Mouse (Mus musculus) liver, embryonic 13.5 days (tissue): Measurements from ENCODE around the gene Ppm1n. TPM values are rescaled to one million over a fixed set of nuclear protein-coding genes. Genes with fewer than 3 reads are reported as not detected.
A peak's percentile ranks its signal among the peaks of the same experiment; 100 is the strongest.
"Not testable (repeated sequence)": the region's sequence is repeated elsewhere in the genome, so short reads cannot be mapped to it uniquely, and the experiment has no call there.

Source experiments
- ATAC-seq: fragments of 200-750 bp; cut with Nextera tagmentation; 2 replicates; pipeline ENCODE4 v1.8.0; 2017; ENCODE audit warnings: low read depth, mild to moderate bottlenecking, moderate number of reproducible peaks, moderate library complexity
- DNase-seq: peaks from one replicate; pipeline ENCODE4 v3.0.0; 2022
- H3K27ac ChIP-seq: fragments of 300-500 bp; sonication (generic); 2 replicates; pipeline ENCODE4 v1.5.1; 2015; ENCODE audit warnings: moderate library complexity, mild to moderate bottlenecking, inconsistent platforms
- H3K27me3 ChIP-seq: fragments of 300-500 bp; sonication (generic); 2 replicates; pipeline ENCODE4 v1.6.1; 2015; ENCODE audit warnings: mild to moderate bottlenecking, inconsistent platforms
- H3K36me3 ChIP-seq: fragments of 300-500 bp; sonication (generic); 2 replicates; pipeline ENCODE4 v1.6.1; 2015; ENCODE audit warnings: mild to moderate bottlenecking, inconsistent platforms
- H3K4me1 ChIP-seq: fragments of 300-500 bp; sonication (generic); replicated peaks from 2 replicates; pipeline ENCODE4 v1.6.1; 2015; ENCODE audit warnings: inconsistent platforms
- H3K4me2 ChIP-seq: fragments of 300-500 bp; sonication (generic); 2 replicates; pipeline ENCODE4 v1.6.1; 2015; ENCODE audit warnings: inconsistent platforms, mild to moderate bottlenecking, moderate library complexity
- H3K4me3 ChIP-seq: fragments of 300-500 bp; sonication (generic); replicated peaks from 2 replicates; pipeline ENCODE4 v1.5.1; 2015; ENCODE audit warnings: mild to moderate bottlenecking, inconsistent platforms
- H3K9ac ChIP-seq: fragments of 300-500 bp; sonication (generic); 2 replicates; pipeline ENCODE4 v1.6.1; 2015; ENCODE audit warnings: mild to moderate bottlenecking, inconsistent platforms
- H3K9me3 ChIP-seq: fragments of 300-500 bp; sonication (generic); replicated peaks from 2 replicates; pipeline ENCODE4 v1.6.1; 2016; ENCODE audit warnings: inconsistent platforms
- WGBS: fragments of 180-500 bp; shearing (Covaris S2); methylation state at CpG from one replicate; pipeline ENCODE4 v1.1.7; 2015; ENCODE audit not compliant: insufficient replicate concordance; 5-methylcytosine and 5-hydroxymethylcytosine counted together
- polyA plus RNA-seq: library from polyadenylated mRNA; unstranded; fragments of >200 nt; fragmentation: Nextera tagmentation; extraction: Ambion mirVana; gene quantifications from 2 replicates; pipeline ENCODE4 v1.2.1, GENCODE M21; 2015

The Ppm1n gene
- polyA plus RNA-seq, 1 experiment from 2014 or later, result not detected

- H3K9ac ChIP-seq, result no peak overlapping the region
- DNase-seq (no peak), ATAC-seq (no peak)
- H3K27ac ChIP-seq, result no peak overlapping the region
- no peak overlapping the region for H3K4me2 ChIP-seq
- H3K36me3 ChIP-seq, result no peaks in the 10 kb centered on the region
- no peak overlapping the region for H3K4me3 ChIP-seq
- no peaks in the 10 kb centered on the region for H3K9me3 ChIP-seq
- H3K4me1 ChIP-seq, result peaks cover 27% of the 10 kb centered on the region
- H3K27me3 ChIP-seq, result peaks cover 30% of the 10 kb centered on the region
- 18% methylated on average over 3 of the region's 3 CpGs for WGBS
Measured at GRCm38 (mm10) chr7:19299194-19299593, 19.3 kb upstream of the Ppm1n start.

GRCm38 (mm10) chr7:19297794-19298193 is 17.9 kb upstream of the Ppm1n start:
- Histone ChIP-seq H3K9ac (no peak overlapping the region), H3K4me1 (peaks cover 29% of the 10 kb centered on the region), H3K36me3 (no peaks in the 10 kb centered on the region), H3K27ac (no peak overlapping the region), H3K4me3 (no peak overlapping the region), H3K4me2 (no peak overlapping the region), H3K27me3 (peaks cover 16% of the 10 kb centered on the region), H3K9me3 (no peaks in the 10 kb centered on the region)
- DNase-seq (no peak), ATAC-seq (no peak)
- 78% methylated on average over 5 of the region's 5 CpGs for WGBS

GRCm38 (mm10) chr7:19297034-19297433 is 17.2 kb upstream of the Ppm1n start:
- Histone ChIP-seq H3K4me2 (no peak overlapping the region), H3K27ac (no peak overlapping the region), H3K9ac (no peak overlapping the region), H3K27me3 (peaks cover 9% of the 10 kb centered on the region), H3K4me3 (no peak overlapping the region), H3K9me3 (no peaks in the 10 kb centered on the region), H3K36me3 (no peaks in the 10 kb centered on the region), H3K4me1 (peaks cover 35% of the 10 kb centered on the region)
- DNase-seq (no peak), ATAC-seq (no peak)
- WGBS, result 72% methylated on average over 6 of the region's 6 CpGs

GRCm38 (mm10) chr7:19295503-19296185 is 15.8 kb upstream of the Ppm1n start:
- peak; percentile 81 for DNase-seq
- Histone ChIP-seq H3K4me2 (peak overlapping the region; percentile 76), H3K9ac (peak overlapping the region; percentile 61), H3K4me3 (peak overlapping the region; percentile 55), H3K36me3 (no peaks in the 10 kb centered on the region), H3K27me3 (no peaks in the 10 kb centered on the region), H3K27ac (no peak overlapping the region), H3K4me1 (peaks cover 42% of the 10 kb centered on the region), H3K9me3 (no peaks in the 10 kb centered on the region)
- 10% methylated on average over 21 of the region's 22 CpGs for WGBS
- peak; percentile 47 for ATAC-seq

GRCm38 (mm10) chr7:19290969-19291596 is 11.2 kb upstream of the Ppm1n start:
- H3K27me3 ChIP-seq, result peaks cover 16% of the 10 kb centered on the region
- WGBS, result under 1% methylated on average over 20 of the region's 20 CpGs
- H3K27ac ChIP-seq, result peak overlapping the region; percentile 75
- no peaks in the 10 kb centered on the region for H3K9me3 ChIP-seq
- H3K9ac ChIP-seq, result peak overlapping the region; percentile 61
- ATAC-seq (peak; percentile 78), DNase-seq (no peak)
- no peaks in the 10 kb centered on the region for H3K36me3 ChIP-seq
- H3K4me1 ChIP-seq, result peaks cover 44% of the 10 kb centered on the region
- peak overlapping the region; percentile 88 for H3K4me2 ChIP-seq
- peak overlapping the region; percentile 62 for H3K4me3 ChIP-seq

- no peak overlapping the region for H3K9ac ChIP-seq
- no peak overlapping the region for H3K4me2 ChIP-seq
- H3K4me3 ChIP-seq, result no peak overlapping the region
- H3K36me3 ChIP-seq, result no peaks in the 10 kb centered on the region
- no peak for DNase-seq
- no peak overlapping the region for H3K27ac ChIP-seq
- no peaks in the 10 kb centered on the region for H3K9me3 ChIP-seq
- ATAC-seq, result no peak
- WGBS, result 10% methylated on average over 4 of the region's 4 CpGs
- H3K27me3 ChIP-seq, result peaks cover 65% of the 10 kb centered on the region
- peaks cover 30% of the 10 kb centered on the region for H3K4me1 ChIP-seq
Measured at GRCm38 (mm10) chr7:19284763-19285162, 4.9 kb upstream of the Ppm1n start.

GRCm38 (mm10) chr7:19283406-19283804 is 3.5 kb upstream of the Ppm1n start:
- ATAC-seq, result no peak
- H3K4me1 ChIP-seq, result peaks cover 38% of the 10 kb centered on the region
- no peaks in the 10 kb centered on the region for H3K9me3 ChIP-seq
- H3K27ac ChIP-seq, result no peak overlapping the region
- peak overlapping the region; percentile 73 for H3K9ac ChIP-seq
- H3K4me2 ChIP-seq, result peak overlapping the region; percentile 98
- H3K4me3 ChIP-seq, result peak overlapping the region; percentile 64
- DNase-seq, result no peak
- no peaks in the 10 kb centered on the region for H3K36me3 ChIP-seq
- peaks cover 79% of the 10 kb centered on the region for H3K27me3 ChIP-seq
- WGBS, result 31% methylated on average over 14 of the region's 14 CpGs

GRCm38 (mm10) chr7:19282791-19283405 is 3.0 kb upstream of the Ppm1n start:
- ATAC-seq, result peak; percentile 35
- 2% methylated on average over 35 of the region's 35 CpGs for WGBS
- peak overlapping the region; percentile 98 for H3K4me2 ChIP-seq
- peaks cover 38% of the 10 kb centered on the region for H3K4me1 ChIP-seq
- H3K27me3 ChIP-seq, result peaks cover 84% of the 10 kb centered on the region
- no peak for DNase-seq
- H3K4me3 ChIP-seq, result peak overlapping the region; percentile 64
- H3K27ac ChIP-seq, result peak overlapping the region; percentile 44; the same call in 1 of the 2 replicates
- H3K36me3 ChIP-seq, result no peaks in the 10 kb centered on the region
- peak overlapping the region; percentile 73 for H3K9ac ChIP-seq
- no peaks in the 10 kb centered on the region for H3K9me3 ChIP-seq

- under 1% methylated on average over 37 of the region's 37 CpGs for WGBS
- peak within 1 kb of the TSS; percentile 98 for H3K4me2 ChIP-seq
- H3K4me1 ChIP-seq, result peaks cover 38% of the 10 kb centered on the region
- H3K27me3 ChIP-seq, result peaks cover 86% of the 10 kb centered on the region
- peak; percentile 73 for DNase-seq
- H3K36me3 ChIP-seq, result no peaks in the 10 kb centered on the region
- H3K4me3 ChIP-seq, result peak within 1 kb of the TSS; percentile 64
- peak within 1 kb of the TSS; percentile 50 for H3K27ac ChIP-seq
- no peaks in the 10 kb centered on the region for H3K9me3 ChIP-seq
- ATAC-seq, result peak; percentile 89
- H3K9ac ChIP-seq, result peak within 1 kb of the TSS; percentile 73
Measured at GRCm38 (mm10) chr7:19282385-19282784, 2.5 kb upstream of the Ppm1n start, which contains the start of gene Rtn2. Gene Rtn2, plus strand, starts transcription at chr7:19282624.

- Histone ChIP-seq H3K27me3 (peaks cover 86% of the 10 kb centered on the region), H3K27ac (peak overlapping the region; percentile 50; the same call in 1 of the 2 replicates), H3K4me2 (peak overlapping the region; percentile 98), H3K9ac (0 out of 2 replicates have a peak overlapping the region, but pooled peaks have one; percentile 31), H3K4me3 (peak overlapping the region; percentile 64), H3K4me1 (peaks cover 38% of the 10 kb centered on the region)
- not testable (repeated sequence) for H3K9me3 ChIP-seq, DNase-seq, H3K36me3 ChIP-seq
- WGBS, result 22% methylated on average over 6 of the region's 6 CpGs
- peak; percentile 30 for ATAC-seq
Measured at GRCm38 (mm10) chr7:19281680-19282304, 1.9 kb upstream of the Ppm1n start.

GRCm38 (mm10) chr7:19279052-19279451 is 812 bp downstream of the Ppm1n start:
- WGBS, result 3% methylated on average over 34 of the region's 34 CpGs
- Histone ChIP-seq H3K27ac (no peak overlapping the region), H3K27me3 (peaks cover 69% of the 10 kb centered on the region), H3K9me3 (no peaks in the 10 kb centered on the region), H3K4me2 (peak overlapping the region; percentile 49), H3K4me1 (peaks cover 44% of the 10 kb centered on the region), H3K9ac (no peak overlapping the region), H3K36me3 (no peaks in the 10 kb centered on the region), H3K4me3 (peak overlapping the region; percentile 32; the same call in 1 of the 2 replicates)
- DNase-seq (no peak), ATAC-seq (no peak)
